Mouse (Mus musculus): ENCODE measurements at regions not wholly inside any gene's neighbourhood (a gene's known extent, or its start where the extent isn't known, plus 50 kb on each side); places are given as distances from the start of the nearest gene placed in this dataset.

- Histone ChIP-seq H3K27me3 (ENCODE audit: control insufficient read depth, insufficient read depth, low read length) (no peaks in the 10 kb centered on the region), H3K36me3 (ENCODE audit: control insufficient read depth, insufficient read depth, low read length) (no peaks in the 10 kb centered on the region), H3K27ac (ENCODE audit: low read depth, low read length) (no peak overlapping the region), H3K9ac (replicated peaks; ENCODE audit: low read depth, low read length) (no peak overlapping the region), H3K9me3 (ENCODE audit: control insufficient read depth, low read length) (no peaks in the 10 kb centered on the region), H3K4me1 (ENCODE audit: control insufficient read depth, insufficient read depth, low read length) (no peaks in the 10 kb centered on the region), H3K4me2 (ENCODE audit: low read depth, low read length) (no peak overlapping the region), H3K4me3 (ENCODE audit: low read depth, low read length) (no peak overlapping the region)
- no peak for ATAC-seq (ENCODE audit: low read depth)
- WGBS: 74% methylated on average over 9 of the region's 9 CpGs
Measured at GRCm38 (mm10) chr13:55948591-55948990, 112.6 kb upstream of the Pitx1 start.

GRCm38 (mm10) chr13:55948144-55948543 is 112.2 kb upstream of the Pitx1 start:
- WGBS: 54% methylated on average over 2 of the region's 2 CpGs
- H3K36me3 ChIP-seq (ENCODE audit: control insufficient read depth, insufficient read depth, low read length): no peaks in the 10 kb centered on the region
- no peak for ATAC-seq (ENCODE audit: low read depth)
- H3K4me1 ChIP-seq (ENCODE audit: control insufficient read depth, insufficient read depth, low read length): no peaks in the 10 kb centered on the region
- H3K27me3 ChIP-seq (ENCODE audit: control insufficient read depth, insufficient read depth, low read length): no peaks in the 10 kb centered on the region
- H3K4me2 ChIP-seq (ENCODE audit: low read depth, low read length): no peak overlapping the region
- H3K27ac ChIP-seq (ENCODE audit: low read depth, low read length): no peak overlapping the region
- H3K9ac ChIP-seq (replicated peaks; ENCODE audit: low read depth, low read length): no peak overlapping the region
- no peaks in the 10 kb centered on the region for H3K9me3 ChIP-seq (ENCODE audit: control insufficient read depth, low read length)
- no peak overlapping the region for H3K4me3 ChIP-seq (ENCODE audit: low read depth, low read length)

GRCm38 (mm10) chr13:55937417-55937816 is 101.4 kb upstream of the Pitx1 start:
- H3K4me3 ChIP-seq (ENCODE audit: low read depth, low read length): no peak overlapping the region
- H3K27ac ChIP-seq (ENCODE audit: low read depth, low read length): no peak overlapping the region
- ATAC-seq (ENCODE audit: low read depth): no peak
- no peak overlapping the region for H3K9ac ChIP-seq (replicated peaks; ENCODE audit: low read depth, low read length)
- H3K36me3 ChIP-seq (ENCODE audit: control insufficient read depth, insufficient read depth, low read length): no peaks in the 10 kb centered on the region
- WGBS: 88% methylated on average over 9 of the region's 9 CpGs
- H3K4me2 ChIP-seq (ENCODE audit: low read depth, low read length): no peak overlapping the region
- no peaks in the 10 kb centered on the region for H3K4me1 ChIP-seq (ENCODE audit: control insufficient read depth, insufficient read depth, low read length)
- no peaks in the 10 kb centered on the region for H3K27me3 ChIP-seq (ENCODE audit: control insufficient read depth, insufficient read depth, low read length)
- no peaks in the 10 kb centered on the region for H3K9me3 ChIP-seq (ENCODE audit: control insufficient read depth, low read length)

GRCm38 (mm10) chr13:55937000-55937399 is 101.0 kb upstream of the Pitx1 start:
- Histone ChIP-seq H3K4me1 (ENCODE audit: control insufficient read depth, insufficient read depth, low read length) (no peaks in the 10 kb centered on the region), H3K36me3 (ENCODE audit: control insufficient read depth, insufficient read depth, low read length) (no peaks in the 10 kb centered on the region), H3K4me2 (ENCODE audit: low read depth, low read length) (no peak overlapping the region), H3K27ac (ENCODE audit: low read depth, low read length) (no peak overlapping the region), H3K9ac (replicated peaks; ENCODE audit: low read depth, low read length) (no peak overlapping the region), H3K9me3 (ENCODE audit: control insufficient read depth, low read length) (no peaks in the 10 kb centered on the region), H3K4me3 (ENCODE audit: low read depth, low read length) (no peak overlapping the region), H3K27me3 (ENCODE audit: control insufficient read depth, insufficient read depth, low read length) (no peaks in the 10 kb centered on the region)
- no peak for ATAC-seq (ENCODE audit: low read depth)
- 93% methylated on average over 9 of the region's 9 CpGs for WGBS

- H3K27me3 ChIP-seq (ENCODE audit: control insufficient read depth, insufficient read depth, low read length): no peaks in the 10 kb centered on the region
- H3K36me3 ChIP-seq (ENCODE audit: control insufficient read depth, insufficient read depth, low read length): no peaks in the 10 kb centered on the region
- H3K4me1 ChIP-seq (ENCODE audit: control insufficient read depth, insufficient read depth, low read length): no peaks in the 10 kb centered on the region
- H3K4me2 ChIP-seq (ENCODE audit: low read depth, low read length): no peak overlapping the region
- ATAC-seq (ENCODE audit: low read depth): no peak
- no peaks in the 10 kb centered on the region for H3K9me3 ChIP-seq (ENCODE audit: control insufficient read depth, low read length)
- H3K27ac ChIP-seq (ENCODE audit: low read depth, low read length): no peak overlapping the region
- WGBS: 79% methylated on average over 11 of the region's 11 CpGs
- no peak overlapping the region for H3K4me3 ChIP-seq (ENCODE audit: low read depth, low read length)
- no peak overlapping the region for H3K9ac ChIP-seq (replicated peaks; ENCODE audit: low read depth, low read length)
Measured at GRCm38 (mm10) chr13:55930637-55931036, 94.6 kb upstream of the Pitx1 start.

- H3K36me3 ChIP-seq (ENCODE audit: control insufficient read depth, insufficient read depth, low read length): no peaks in the 10 kb centered on the region
- H3K27ac ChIP-seq (ENCODE audit: low read depth, low read length): no peak overlapping the region
- no peak overlapping the region for H3K4me2 ChIP-seq (ENCODE audit: low read depth, low read length)
- ATAC-seq (ENCODE audit: low read depth): no peak
- H3K9me3 ChIP-seq (ENCODE audit: control insufficient read depth, low read length): no peaks in the 10 kb centered on the region
- H3K27me3 ChIP-seq (ENCODE audit: control insufficient read depth, insufficient read depth, low read length): no peaks in the 10 kb centered on the region
- H3K9ac ChIP-seq (replicated peaks; ENCODE audit: low read depth, low read length): no peak overlapping the region
- no peaks in the 10 kb centered on the region for H3K4me1 ChIP-seq (ENCODE audit: control insufficient read depth, insufficient read depth, low read length)
- WGBS: 19% methylated on average over 6 of the region's 6 CpGs
- H3K4me3 ChIP-seq (ENCODE audit: low read depth, low read length): no peak overlapping the region
Measured at GRCm38 (mm10) chr13:55929814-55930213, 93.8 kb upstream of the Pitx1 start.

- no peaks in the 10 kb centered on the region for H3K27me3 ChIP-seq (ENCODE audit: control insufficient read depth, insufficient read depth, low read length)
- no peak overlapping the region for H3K4me2 ChIP-seq (ENCODE audit: low read depth, low read length)
- no peak overlapping the region for H3K27ac ChIP-seq (ENCODE audit: low read depth, low read length)
- H3K36me3 ChIP-seq (ENCODE audit: control insufficient read depth, insufficient read depth, low read length): no peaks in the 10 kb centered on the region
- H3K9me3 ChIP-seq (ENCODE audit: control insufficient read depth, low read length): no peaks in the 10 kb centered on the region
- no peak overlapping the region for H3K9ac ChIP-seq (replicated peaks; ENCODE audit: low read depth, low read length)
- WGBS: 11% methylated on average over 7 of the region's 7 CpGs
- ATAC-seq (ENCODE audit: low read depth): no peak
- H3K4me3 ChIP-seq (ENCODE audit: low read depth, low read length): no peak overlapping the region
- 0 out of 2 replicates have a peak, but pooled peaks cover 2% of the 10 kb centered on the region for H3K4me1 ChIP-seq (ENCODE audit: control insufficient read depth, insufficient read depth, low read length)
Measured at GRCm38 (mm10) chr13:55923505-55924136, 87.6 kb upstream of the Pitx1 start.

GRCm38 (mm10) chr13:55917316-55917715 is 81.3 kb upstream of the Pitx1 start:
- Histone ChIP-seq H3K4me3 (ENCODE audit: low read depth, low read length) (no peak overlapping the region), H3K4me2 (ENCODE audit: low read depth, low read length) (no peak overlapping the region), H3K36me3 (ENCODE audit: control insufficient read depth, insufficient read depth, low read length) (no peaks in the 10 kb centered on the region), H3K27me3 (ENCODE audit: control insufficient read depth, insufficient read depth, low read length) (no peaks in the 10 kb centered on the region), H3K4me1 (ENCODE audit: control insufficient read depth, insufficient read depth, low read length) (no peaks in the 10 kb centered on the region), H3K9me3 (ENCODE audit: control insufficient read depth, low read length) (no peaks in the 10 kb centered on the region), H3K27ac (ENCODE audit: low read depth, low read length) (no peak overlapping the region), H3K9ac (replicated peaks; ENCODE audit: low read depth, low read length) (no peak overlapping the region)
- ATAC-seq (ENCODE audit: low read depth): no peak
- 91% methylated on average over 12 of the region's 12 CpGs for WGBS

- no peak overlapping the region for H3K9ac ChIP-seq (replicated peaks; ENCODE audit: low read depth, low read length)
Measured at GRCm38 (mm10) chr13:55912271-55912711, 76.3 kb upstream of the Pitx1 start.

More at GRCm38 (mm10) chr13:55912271-55912711, 76.3 kb upstream of the Pitx1 start:
- Histone ChIP-seq H3K4me2 (ENCODE audit: low read depth, low read length) (no peak overlapping the region), H3K4me3 (ENCODE audit: low read depth, low read length) (no peak overlapping the region), H3K4me1 (ENCODE audit: control insufficient read depth, insufficient read depth, low read length) (no peaks in the 10 kb centered on the region), H3K27ac (ENCODE audit: low read depth, low read length) (no peak overlapping the region), H3K9me3 (ENCODE audit: control insufficient read depth, low read length) (no peaks in the 10 kb centered on the region), H3K36me3 (ENCODE audit: control insufficient read depth, insufficient read depth, low read length) (no peaks in the 10 kb centered on the region), H3K27me3 (ENCODE audit: control insufficient read depth, insufficient read depth, low read length) (no peaks in the 10 kb centered on the region)
- 63% methylated on average over 13 of the region's 13 CpGs for WGBS
- ATAC-seq (ENCODE audit: low read depth): no peak; the same call in 1 of the 2 replicates

All from neural tube, embryonic 14.5 days (tissue).